Mouse (Mus musculus): ENCODE data around the gene Rsph10b. TPM values are rescaled to one million over a fixed set of nuclear protein-coding genes. Genes with fewer than 3 reads are reported as not detected.

Gene Rsph10b
- total RNA-seq (2021), result 1 to 10 TPM; 5.5 to 6.9 TPM
- long read RNA-seq, partial matches to known transcripts, result 2 of 5 reads
- long read RNA-seq, other reads (novel, unspliced or antisense), result 3 of 5 reads

DNA sequence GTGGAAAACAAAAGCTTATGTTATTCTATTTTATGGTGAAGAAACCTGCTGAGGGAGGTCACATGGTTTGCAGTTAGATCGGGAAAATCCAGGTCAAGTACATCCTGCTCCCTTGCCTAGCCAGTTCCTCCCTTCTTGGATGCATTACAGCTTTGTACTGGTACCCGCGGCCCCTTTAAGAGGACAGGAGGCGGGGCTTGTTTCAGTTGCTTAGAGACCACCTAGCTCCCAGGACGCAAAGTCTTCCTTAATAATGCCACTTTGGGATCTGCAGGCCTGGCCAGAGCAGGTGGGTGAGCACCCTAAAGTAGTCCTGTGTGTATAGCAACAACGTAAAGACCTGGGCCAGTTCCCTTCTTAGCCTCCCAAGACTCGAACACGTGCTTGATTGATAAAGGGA lies at the start of gene Rsph10b:
Rsph10b (plus strand) TSS at position 205 of the 400 bp plus-strand sequence.
- DNase-seq (ENCODE audit: low spot score in 2 of 2), result peak; percentile 40 to 47

GRCm38 (mm10) chr5:143885274-143885673 lies 47.6 kb upstream of the Rsph10b start:
- DNase-seq (ENCODE audit: low spot score in 2 of 2), result no peak

DNA sequence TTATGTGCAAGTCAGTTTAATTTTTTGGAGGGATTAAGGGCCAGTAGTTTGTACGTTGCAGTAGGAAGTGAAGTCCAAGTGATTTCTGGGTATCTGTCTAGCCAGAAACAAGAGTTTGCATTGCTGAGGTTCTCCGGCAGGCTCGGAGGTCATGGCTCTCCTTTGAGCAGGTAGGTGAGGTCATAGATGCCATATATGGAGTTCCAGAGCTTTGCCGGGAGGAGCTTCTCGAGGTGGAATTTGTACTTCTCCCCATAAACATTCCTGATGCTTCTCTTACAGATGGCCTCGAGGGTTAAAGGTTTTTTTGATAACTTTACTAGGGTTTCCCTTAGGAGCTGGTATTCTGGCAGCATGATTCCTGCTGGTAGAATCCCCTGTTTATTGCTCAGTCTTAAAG lies 42.1 kb upstream of the Rsph10b start:
- no peak for DNase-seq (ENCODE audit: low spot score in 2 of 2)

- DNase-seq (ENCODE audit: low spot score in 2 of 2), result peak; percentile 28 to 39
Observed at GRCm38 (mm10) chr5:143892255-143892886, 40.5 kb upstream of the Rsph10b start.

DNA sequence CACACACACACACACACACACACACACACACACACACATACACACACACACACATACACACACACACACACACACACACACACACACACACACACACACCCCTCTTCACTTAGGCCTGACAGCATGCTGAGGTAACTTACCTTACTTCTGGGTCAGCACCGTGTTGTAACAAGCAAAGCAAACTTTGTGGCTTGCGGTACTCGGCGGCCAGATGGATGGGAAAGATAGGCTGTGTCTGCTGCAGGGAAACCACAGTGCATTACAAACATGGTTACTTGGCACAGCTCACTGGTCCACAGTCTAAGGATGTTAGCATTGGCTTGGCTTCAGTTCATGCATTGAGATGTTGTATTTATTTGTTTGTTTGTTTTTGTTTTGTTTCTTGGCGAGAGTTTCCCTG lies 39.4 kb upstream of the Rsph10b start:
- no peak for DNase-seq (ENCODE audit: low spot score in 2 of 2)

- no peak for DNase-seq (ENCODE audit: low spot score in 2 of 2)
Observed at GRCm38 (mm10) chr5:143897635-143898330, 35.1 kb upstream of the Rsph10b start, which contains the start of gene Ankrd61. TSS of gene Ankrd61 (minus strand) at chr5:143897685.

DNA sequence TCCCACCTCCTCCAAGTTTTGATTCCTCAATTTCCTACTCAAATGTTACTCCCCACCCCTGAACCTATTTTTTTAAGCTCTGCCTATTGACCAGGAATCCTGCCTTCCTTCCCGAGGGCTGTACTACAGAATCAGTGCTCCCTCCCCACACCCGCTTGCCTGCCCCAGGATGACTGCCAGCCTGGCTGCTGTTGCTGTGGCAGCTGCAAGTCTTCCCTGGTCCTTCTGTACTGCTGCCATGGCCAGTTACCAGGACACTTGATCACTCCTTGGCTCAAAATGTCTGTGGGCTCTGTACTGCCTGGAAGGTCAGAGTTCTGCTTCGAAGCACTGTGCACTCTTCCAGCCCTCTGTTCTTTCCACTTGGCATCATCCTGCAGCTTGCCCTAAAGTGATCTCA lies 30.7 kb upstream of the Rsph10b start:
- DNase-seq (ENCODE audit: low spot score in 2 of 2), result peak; percentile 38 to 54

- DNase-seq (ENCODE audit: low spot score in 2 of 2), result no peak
Observed at GRCm38 (mm10) chr5:143903813-143904212, 29.0 kb upstream of the Rsph10b start.

- no peak for DNase-seq (ENCODE audit: low spot score in 2 of 2)
Observed at GRCm38 (mm10) chr5:143906429-143906828, 26.4 kb upstream of the Rsph10b start.

GRCm38 (mm10) chr5:143908926-143909325 lies 23.9 kb upstream of the Rsph10b start:
- DNase-seq (ENCODE audit: low spot score in 2 of 2), result no peak

GRCm38 (mm10) chr5:143909417-143910400 lies 23.1 kb upstream of the Rsph10b start, which contains the start of the genes Aimp2 and Pms2:
TSS of gene Aimp2 (minus strand) at chr5:143909847.
TSS of gene Pms2 (plus strand) at chr5:143909964.
- DNase-seq (ENCODE audit: low spot score in 2 of 2), result peak; percentile 95 to 96

GRCm38 (mm10) chr5:143916221-143916620 lies 16.6 kb upstream of the Rsph10b start:
- no peak for DNase-seq (ENCODE audit: low spot score in 2 of 2)

- DNase-seq (ENCODE audit: low spot score in 2 of 2), result peak in 1 of 2 experiments; percentile 28
Observed at GRCm38 (mm10) chr5:143917418-143917817, 15.4 kb upstream of the Rsph10b start.

GRCm38 (mm10) chr5:143918120-143918519 lies 14.7 kb upstream of the Rsph10b start:
- DNase-seq (ENCODE audit: low spot score in 2 of 2), result no peak

- DNase-seq (ENCODE audit: low spot score in 2 of 2), result no peak
Observed at GRCm38 (mm10) chr5:143924781-143925452, 7.9 kb upstream of the Rsph10b start.

GRCm38 (mm10) chr5:143927875-143928274 lies 5.0 kb upstream of the Rsph10b start, which contains the start of gene Gm42421:
TSS of gene Gm42421 (plus strand) at chr5:143928175.
- DNase-seq (ENCODE audit: low spot score in 2 of 2), result no peak

DNA sequence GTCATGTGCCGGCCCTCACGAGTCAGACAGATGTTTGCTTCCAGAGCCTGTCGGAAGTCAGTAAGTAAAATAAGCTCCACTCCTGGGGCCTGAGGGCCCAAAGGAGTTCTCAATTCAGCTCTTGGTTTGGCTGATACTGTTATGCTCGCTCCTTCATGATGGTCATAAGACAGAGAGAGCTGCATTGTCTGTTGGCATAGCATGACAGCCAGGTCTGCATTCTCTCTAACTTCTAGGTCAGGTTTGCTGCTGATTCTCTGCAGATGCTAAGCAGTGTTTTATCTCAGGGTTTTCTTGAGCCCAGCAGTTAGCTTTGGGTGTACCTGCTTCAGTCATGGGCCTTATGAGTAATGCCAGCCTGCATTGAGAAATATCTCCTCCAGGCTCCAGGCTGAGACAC lies 3.5 kb upstream of the Rsph10b start:
- DNase-seq (ENCODE audit: low spot score in 2 of 2), result no peak

DNA sequence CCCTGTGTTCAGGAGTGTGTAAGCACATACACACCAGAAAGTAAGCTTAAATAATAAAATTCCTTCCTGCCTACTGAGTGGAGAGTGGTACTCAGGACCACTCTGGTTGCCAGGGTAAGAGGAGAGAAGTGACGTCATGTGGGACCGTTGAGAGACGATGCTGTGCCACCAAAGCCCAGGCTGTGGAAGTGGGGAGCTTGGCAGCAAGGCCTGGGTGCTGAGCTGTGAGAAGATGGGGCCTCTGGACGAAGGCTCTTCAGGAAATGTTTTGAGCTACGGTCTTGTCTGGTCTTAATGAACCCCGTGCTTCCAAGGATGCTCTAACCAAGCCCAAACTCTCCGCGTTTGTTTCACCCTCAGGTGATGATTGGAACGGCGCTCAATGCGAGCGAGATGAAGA lies 2.2 kb upstream of the Rsph10b start:
- no peak for DNase-seq (ENCODE audit: low spot score in 2 of 2)

DNA sequence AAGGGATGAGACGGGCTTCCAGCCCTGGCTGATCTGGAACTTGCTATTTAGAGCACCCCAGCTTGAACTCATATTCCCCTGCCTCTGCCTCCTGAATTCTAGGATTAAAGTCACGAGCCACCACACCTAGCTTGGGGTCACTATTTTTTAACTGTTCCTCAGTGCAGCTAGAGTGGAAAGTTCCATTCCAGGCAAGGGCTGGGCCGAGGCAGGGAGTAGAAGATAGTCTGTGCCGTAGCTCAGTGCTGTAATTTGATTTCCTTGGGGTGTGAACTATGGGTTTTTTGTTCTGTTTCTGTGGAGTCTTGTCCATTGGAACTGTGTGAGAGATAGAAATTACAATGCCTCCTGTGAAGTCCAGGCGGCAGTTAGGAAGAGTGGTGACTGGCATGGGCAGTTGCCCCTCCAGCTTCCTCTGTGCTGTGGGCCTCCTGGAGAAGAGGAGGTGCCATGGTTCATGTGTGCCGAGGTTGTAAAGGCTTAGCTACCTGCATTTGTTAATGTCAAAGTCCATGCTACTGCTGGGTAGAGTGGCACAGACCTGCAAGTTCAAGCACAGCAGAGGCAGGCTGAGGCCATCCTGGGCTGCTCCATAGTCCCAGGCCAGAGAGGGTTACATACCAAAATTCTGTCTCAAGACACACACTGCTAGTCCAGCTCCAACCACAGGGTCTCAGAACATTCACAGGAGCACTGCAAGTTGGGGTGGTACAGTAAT lies 813 bp upstream of the Rsph10b start:
- no peak for DNase-seq (ENCODE audit: low spot score in 2 of 2)

- peak in 1 of 2 experiments; percentile 33 for DNase-seq (ENCODE audit: low spot score in 2 of 2)
Observed at GRCm38 (mm10) chr5:143933414-143933813, 579 bp downstream of the Rsph10b start.
